Mouse (Mus musculus) MEL (cell line): Measurements from ENCODE around the gene Spz1.

ENCODE experiments used
- CHD2 ChIP-seq: IDR thresholded peaks from 2 replicates; pipeline ENCODE4 v1.6.1; 2011; ENCODE audit warnings: low read length, improper control_type of control experiment
- CTCF ChIP-seq, 3 experiments: IDR thresholded peaks in 2 of 3; conservative IDR thresholded peaks in 1 of 3; 2 replicates each; pipeline ENCODE4 v1.5.1; 2011 to 2012; ENCODE audit warnings: low read length in 3 of 3, low read depth in 2 of 3, mild to moderate bottlenecking in 2 of 3, improper control_type of control experiment in 1 of 3, inconsistent platforms in 1 of 3, mixed read lengths in 1 of 3, moderate library complexity in 1 of 3; ENCODE audit not compliant: control insufficient read depth in 1 of 3, insufficient read depth in 1 of 3, poor library complexity in 1 of 3, severe bottlenecking in 1 of 3
- EP300 ChIP-seq, 2 experiments: IDR thresholded peaks; 2 replicates each; pipeline ENCODE4 v1.6.1; 2011; ENCODE audit warnings: improper control_type of control experiment in 2 of 2, low read length in 2 of 2, low read depth in 1 of 2, mild to moderate bottlenecking in 1 of 2
- ETS1 ChIP-seq: IDR thresholded peaks from 2 replicates; pipeline ENCODE4 v1.6.1; 2012; ENCODE audit warnings: low read depth, mild to moderate bottlenecking, inconsistent platforms, low read length, improper control_type of control experiment, moderate library complexity
- MAFK ChIP-seq: IDR thresholded peaks from 2 replicates; pipeline ENCODE4 v1.6.1; 2011; ENCODE audit warnings: low read depth, mild to moderate bottlenecking, low read length, improper control_type of control experiment, borderline replicate concordance
- UBTF ChIP-seq: IDR thresholded peaks from 2 replicates; pipeline ENCODE4 v1.6.1; 2012; ENCODE audit warnings: low read depth, mild to moderate bottlenecking, inconsistent platforms, low read length, improper control_type of control experiment, moderate library complexity, borderline replicate concordance; ENCODE audit not compliant: insufficient read depth
- USF2 ChIP-seq, 2 experiments: IDR thresholded peaks; 2 replicates each; pipeline ENCODE4 v1.6.1; 2011 to 2012; ENCODE audit warnings: improper control_type of control experiment in 2 of 2, low read length in 2 of 2, borderline replicate concordance in 1 of 2, inconsistent platforms in 1 of 2, low read depth in 1 of 2, mild to moderate bottlenecking in 1 of 2; ENCODE audit not compliant: insufficient read depth in 1 of 2
- ZC3H11A ChIP-seq: IDR thresholded peaks from 2 replicates; pipeline ENCODE4 v1.6.1; 2012; ENCODE audit warnings: low read depth, mild to moderate bottlenecking, inconsistent platforms, low read length, improper control_type of control experiment

DNA sequence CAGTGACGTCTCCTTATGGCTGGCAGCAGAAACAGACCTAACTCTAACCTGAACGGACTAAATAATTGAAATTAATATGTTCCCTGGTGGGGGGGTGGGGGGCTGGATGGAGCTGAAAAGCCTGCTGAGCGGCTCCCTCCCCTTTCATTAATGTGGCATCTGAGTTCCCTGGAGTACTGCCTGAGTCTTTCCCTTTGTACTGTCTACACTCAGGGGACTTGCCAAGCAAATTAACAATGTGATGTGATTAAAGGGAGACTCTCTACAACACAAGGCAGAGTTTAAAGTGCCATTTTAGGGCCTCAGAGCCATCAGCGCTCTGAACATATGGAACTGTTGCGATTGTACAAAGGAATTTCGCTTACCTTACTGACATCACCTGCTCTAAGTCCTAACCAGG is 18.5 kb upstream of the Spz1 start:
- no peak for TF ChIP-seq USF2 (IDR thresholded peaks at IDR 0.05; ENCODE audit: borderline replicate concordance in 1 of 2, insufficient read depth in 1 of 2, low read depth in 1 of 2, low read length in 2 of 2)
- no peak for TF ChIP-seq UBTF
- no peak for TF ChIP-seq ZC3H11A
- TF ChIP-seq CHD2, result no peak
- no peak for TF ChIP-seq ETS1
- TF ChIP-seq CTCF (IDR thresholded peaks at IDR 0.05 in 2 of 3, conservative IDR thresholded peaks at IDR 0.05 in 1 of 3; ENCODE audit: control insufficient read depth in 1 of 3, insufficient read depth in 1 of 3, low read depth in 2 of 3, low read length in 3 of 3, poor library complexity in 1 of 3, severe bottlenecking in 1 of 3), result no peak
- no peak for TF ChIP-seq MAFK
- TF ChIP-seq EP300 (IDR thresholded peaks at IDR 0.05; ENCODE audit: low read depth in 1 of 2, low read length in 2 of 2), result no peak
